Mouse (Mus musculus): ENCODE measurements at regions not wholly inside any gene's neighbourhood (a gene's known extent, or its start where the extent isn't known, plus 50 kb on each side); places are given as distances from the start of the nearest gene placed in this dataset.

GRCm38 (mm10) chr4:62755237-62755900, 195.7 kb downstream of the Rgs3 start:
- WGBS = 52% methylated on average over 5 of the region's 5 CpGs
- no peak overlapping the region for H3K9ac ChIP-seq (replicated peaks; ENCODE audit: low read depth, low read length)
- H3K4me1 ChIP-seq (replicated peaks; ENCODE audit: control insufficient read depth, insufficient read depth, low read length) = peaks cover 11% of the 10 kb centered on the region
- no peak overlapping the region for H3K4me2 ChIP-seq (ENCODE audit: low read length)
- no peak overlapping the region for H3K4me3 ChIP-seq (replicated peaks; ENCODE audit: low read length)
- no peaks in the 10 kb centered on the region for H3K9me3 ChIP-seq (ENCODE audit: control insufficient read depth, low read length)
- H3K27ac ChIP-seq (ENCODE audit: low read length) = no peak overlapping the region
- no peaks in the 10 kb centered on the region for H3K27me3 ChIP-seq (replicated peaks; ENCODE audit: control insufficient read depth, insufficient read depth, low read length)
- peak; percentile 83 for ATAC-seq
- no peaks in the 10 kb centered on the region for H3K36me3 ChIP-seq (ENCODE audit: control insufficient read depth, insufficient read depth)

GRCm38 (mm10) chr4:62756721-62757206, 197.1 kb downstream of the Rgs3 start:
- 77% methylated on average over 10 of the region's 10 CpGs for WGBS
- ATAC-seq = no peak
- H3K27me3 ChIP-seq (replicated peaks; ENCODE audit: control insufficient read depth, insufficient read depth, low read length) = no peaks in the 10 kb centered on the region

GRCm38 (mm10) chr4:62760748-62761604, 201.3 kb downstream of the Rgs3 start:
- no peak overlapping the region for H3K9ac ChIP-seq (replicated peaks; ENCODE audit: low read depth, low read length)
- 65% methylated on average over 11 of the region's 11 CpGs for WGBS
- no peak overlapping the region for H3K4me2 ChIP-seq (ENCODE audit: low read length)
- H3K4me3 ChIP-seq (replicated peaks; ENCODE audit: low read length) = no peak overlapping the region
- ATAC-seq = no peak
- no peak overlapping the region for H3K27ac ChIP-seq (ENCODE audit: low read length)
- H3K9me3 ChIP-seq (ENCODE audit: control insufficient read depth, low read length) = no peaks in the 10 kb centered on the region
- peaks cover 7% of the 10 kb centered on the region for H3K4me1 ChIP-seq (replicated peaks; ENCODE audit: control insufficient read depth, insufficient read depth, low read length)
- no peaks in the 10 kb centered on the region for H3K27me3 ChIP-seq (replicated peaks; ENCODE audit: control insufficient read depth, insufficient read depth, low read length)
- no peaks in the 10 kb centered on the region for H3K36me3 ChIP-seq (ENCODE audit: control insufficient read depth, insufficient read depth)

More at GRCm38 (mm10) chr4:62756721-62757206, 197.1 kb downstream of the Rgs3 start:
- Histone ChIP-seq H3K4me1 (replicated peaks; ENCODE audit: control insufficient read depth, insufficient read depth, low read length) (peaks cover 18% of the 10 kb centered on the region), H3K9ac (replicated peaks; ENCODE audit: low read depth, low read length) (no peak overlapping the region), H3K36me3 (ENCODE audit: control insufficient read depth, insufficient read depth) (no peaks in the 10 kb centered on the region), H3K9me3 (ENCODE audit: control insufficient read depth, low read length) (no peaks in the 10 kb centered on the region), H3K4me3 (replicated peaks; ENCODE audit: low read length) (no peak overlapping the region), H3K27ac (ENCODE audit: low read length) (no peak overlapping the region), H3K4me2 (ENCODE audit: low read length) (no peak overlapping the region)

- Histone ChIP-seq H3K27me3 (replicated peaks; ENCODE audit: control insufficient read depth, insufficient read depth, low read length) (no peaks in the 10 kb centered on the region), H3K9ac (replicated peaks; ENCODE audit: low read depth, low read length) (no peak overlapping the region), H3K4me3 (replicated peaks; ENCODE audit: low read length) (no peak overlapping the region), H3K27ac (ENCODE audit: low read length) (no peak overlapping the region), H3K9me3 (ENCODE audit: control insufficient read depth, low read length) (no peaks in the 10 kb centered on the region), H3K4me1 (replicated peaks; ENCODE audit: control insufficient read depth, insufficient read depth, low read length) (peaks cover 7% of the 10 kb centered on the region; the same call in 1 of the 2 replicates), H3K36me3 (ENCODE audit: control insufficient read depth, insufficient read depth) (no peaks in the 10 kb centered on the region), H3K4me2 (ENCODE audit: low read length) (no peak overlapping the region)
- peak; percentile 37 for ATAC-seq
- WGBS = 3% methylated on average over 1 of the region's 1 CpGs
These were observed 202.0 kb downstream of the Rgs3 start for GRCm38 (mm10) chr4:62761672-62762071.

- Histone ChIP-seq H3K4me2 (ENCODE audit: low read length) (no peak overlapping the region), H3K9ac (replicated peaks; ENCODE audit: low read depth, low read length) (no peak overlapping the region), H3K4me1 (replicated peaks; ENCODE audit: control insufficient read depth, insufficient read depth, low read length) (peaks cover 7% of the 10 kb centered on the region; the same call in 1 of the 2 replicates), H3K4me3 (replicated peaks; ENCODE audit: low read length) (no peak overlapping the region), H3K27me3 (replicated peaks; ENCODE audit: control insufficient read depth, insufficient read depth, low read length) (no peaks in the 10 kb centered on the region), H3K36me3 (ENCODE audit: control insufficient read depth, insufficient read depth) (no peaks in the 10 kb centered on the region), H3K9me3 (ENCODE audit: control insufficient read depth, low read length) (no peaks in the 10 kb centered on the region), H3K27ac (ENCODE audit: low read length) (no peak overlapping the region)
- WGBS = 8% methylated on average over 5 of the region's 5 CpGs
- peak; percentile 91 for ATAC-seq
These were observed 201.4 kb upstream of the Zfp618 start for GRCm38 (mm10) chr4:62763990-62764389.

GRCm38 (mm10) chr4:62769469-62770234, 195.7 kb upstream of the Zfp618 start:
- no peaks in the 10 kb centered on the region for H3K36me3 ChIP-seq (ENCODE audit: control insufficient read depth, insufficient read depth)
- no peak overlapping the region for H3K9ac ChIP-seq (replicated peaks; ENCODE audit: low read depth, low read length)
- H3K27ac ChIP-seq (ENCODE audit: low read length) = no peak overlapping the region
- H3K4me2 ChIP-seq (ENCODE audit: low read length) = no peak overlapping the region
- WGBS = 76% methylated on average over 10 of the region's 10 CpGs
- no peak overlapping the region for H3K4me3 ChIP-seq (replicated peaks; ENCODE audit: low read length)
- H3K27me3 ChIP-seq (replicated peaks; ENCODE audit: control insufficient read depth, insufficient read depth, low read length) = no peaks in the 10 kb centered on the region
- no peaks in the 10 kb centered on the region for H3K9me3 ChIP-seq (ENCODE audit: control insufficient read depth, low read length)
- H3K4me1 ChIP-seq (replicated peaks; ENCODE audit: control insufficient read depth, insufficient read depth, low read length) = no peaks in the 10 kb centered on the region
- ATAC-seq = no peak

GRCm38 (mm10) chr4:62775005-62775609, 190.3 kb upstream of the Zfp618 start:
- no peaks in the 10 kb centered on the region for H3K9me3 ChIP-seq (ENCODE audit: control insufficient read depth, low read length)
- no peaks in the 10 kb centered on the region for H3K4me1 ChIP-seq (replicated peaks; ENCODE audit: control insufficient read depth, insufficient read depth, low read length)
- no peak overlapping the region for H3K9ac ChIP-seq (replicated peaks; ENCODE audit: low read depth, low read length)
- ATAC-seq = no peak
- H3K4me3 ChIP-seq (replicated peaks; ENCODE audit: low read length) = no peak overlapping the region
- H3K27me3 ChIP-seq (replicated peaks; ENCODE audit: control insufficient read depth, insufficient read depth, low read length) = 0 out of 2 replicates have a peak, but pooled peaks cover 2% of the 10 kb centered on the region
- 85% methylated on average over 10 of the region's 10 CpGs for WGBS
- no peak overlapping the region for H3K4me2 ChIP-seq (ENCODE audit: low read length)
- no peak overlapping the region for H3K27ac ChIP-seq (ENCODE audit: low read length)
- no peaks in the 10 kb centered on the region for H3K36me3 ChIP-seq (ENCODE audit: control insufficient read depth, insufficient read depth)

GRCm38 (mm10) chr4:62776881-62777280, 188.5 kb upstream of the Zfp618 start:
- H3K4me1 ChIP-seq (replicated peaks; ENCODE audit: control insufficient read depth, insufficient read depth, low read length) = peaks cover 7% of the 10 kb centered on the region; the same call in 1 of the 2 replicates
- no peak overlapping the region for H3K27ac ChIP-seq (ENCODE audit: low read length)
- peaks cover 2% of the 10 kb centered on the region; the same call in 1 of the 2 replicates for H3K27me3 ChIP-seq (replicated peaks; ENCODE audit: control insufficient read depth, insufficient read depth, low read length)
- H3K4me3 ChIP-seq (replicated peaks; ENCODE audit: low read length) = no peak overlapping the region
- no peaks in the 10 kb centered on the region for H3K9me3 ChIP-seq (ENCODE audit: control insufficient read depth, low read length)
- H3K36me3 ChIP-seq (ENCODE audit: control insufficient read depth, insufficient read depth) = no peaks in the 10 kb centered on the region
- ATAC-seq = no peak
- no peak overlapping the region for H3K9ac ChIP-seq (replicated peaks; ENCODE audit: low read depth, low read length)
- H3K4me2 ChIP-seq (ENCODE audit: low read length) = no peak overlapping the region
- 93% methylated on average over 9 of the region's 9 CpGs for WGBS
